Mouse (Mus musculus): ENCODE data around the gene Atg13. TPM values are rescaled to one million over a fixed set of nuclear protein-coding genes. Genes with fewer than 3 reads are reported as not detected.

The Atg13 gene
- polyA plus RNA-seq, 1 experiment: 26.0 TPM

GRCm38 (mm10) chr2:91659657-91660056, 50.7 kb downstream of the Atg13 start:
- no peak for TF ChIP-seq POLR2A (IDR thresholded peaks at IDR 0.05; ENCODE audit: low read depth, low read length)
- 95% methylated on average over 8 of the region's 8 CpGs for WGBS
- peaks cover 73% of the 10 kb centered on the region for H3K36me3 ChIP-seq (ENCODE audit: control insufficient read depth, insufficient read depth, low read length)

GRCm38 (mm10) chr2:91656774-91657173, 53.6 kb downstream of the Atg13 start:
- H3K4me1 ChIP-seq (ENCODE audit: control insufficient read depth, insufficient read depth, insufficient read length, low read length): peaks cover 28% of the 10 kb centered on the region
- no peak overlapping the region for H3K4me3 ChIP-seq (ENCODE audit: low read depth, low read length)
- H3K36me3 ChIP-seq (ENCODE audit: control insufficient read depth, insufficient read depth, low read length): peaks cover 68% of the 10 kb centered on the region
- 26% methylated on average over 8 of the region's 8 CpGs for WGBS
- H3K27me3 ChIP-seq (ENCODE audit: control insufficient read depth, insufficient read depth, low read length): no peaks in the 10 kb centered on the region
- no peak overlapping the region for H3K27ac ChIP-seq (ENCODE audit: insufficient read depth, low read depth, low read length)
- TF ChIP-seq CTCF (IDR thresholded peaks at IDR 0.05; ENCODE audit: extremely low read depth, insufficient read length, insufficient replicate concordance, low read depth, low read length) (peak; percentile 40; the same call in 1 of the 2 replicates), POLR2A (IDR thresholded peaks at IDR 0.05; ENCODE audit: low read depth, low read length) (no peak)

More at GRCm38 (mm10) chr2:91659657-91660056, 50.7 kb downstream of the Atg13 start:
- no peaks in the 10 kb centered on the region for H3K27me3 ChIP-seq (ENCODE audit: control insufficient read depth, insufficient read depth, low read length)
- no peak overlapping the region for H3K4me3 ChIP-seq (ENCODE audit: low read depth, low read length)
- no peak overlapping the region for H3K27ac ChIP-seq (ENCODE audit: insufficient read depth, low read depth, low read length)
- peaks cover 25% of the 10 kb centered on the region for H3K4me1 ChIP-seq (ENCODE audit: control insufficient read depth, insufficient read depth, insufficient read length, low read length)

GRCm38 (mm10) chr2:91655827-91656226, 54.5 kb downstream of the Atg13 start:
- 0 out of 2 replicates have a peak overlapping the region, but pooled peaks have one; percentile 11 for H3K27ac ChIP-seq (ENCODE audit: insufficient read depth, low read depth, low read length)
- peaks cover 28% of the 10 kb centered on the region for H3K4me1 ChIP-seq (ENCODE audit: control insufficient read depth, insufficient read depth, insufficient read length, low read length)
- no peak overlapping the region for H3K4me3 ChIP-seq (ENCODE audit: low read depth, low read length)
- no peaks in the 10 kb centered on the region for H3K27me3 ChIP-seq (ENCODE audit: control insufficient read depth, insufficient read depth, low read length)
- TF ChIP-seq POLR2A (IDR thresholded peaks at IDR 0.05; ENCODE audit: low read depth, low read length): no peak
- TF ChIP-seq CTCF (IDR thresholded peaks at IDR 0.05; ENCODE audit: extremely low read depth, insufficient read length, insufficient replicate concordance, low read depth, low read length): no peak
- peaks cover 59% of the 10 kb centered on the region for H3K36me3 ChIP-seq (ENCODE audit: control insufficient read depth, insufficient read depth, low read length)
- WGBS: 53% methylated on average over 6 of the region's 6 CpGs

- Histone ChIP-seq H3K36me3 (ENCODE audit: control insufficient read depth, insufficient read depth, low read length) (peaks cover 58% of the 10 kb centered on the region), H3K27ac (ENCODE audit: insufficient read depth, low read depth, low read length) (peak overlapping the region; percentile 41)
Observed at GRCm38 (mm10) chr2:91655388-91655787, 55.0 kb downstream of the Atg13 start.

GRCm38 (mm10) chr2:91652863-91653262, 57.5 kb downstream of the Atg13 start:
- Histone ChIP-seq H3K4me1 (ENCODE audit: control insufficient read depth, insufficient read depth, insufficient read length, low read length) (peaks cover 31% of the 10 kb centered on the region), H3K27me3 (ENCODE audit: control insufficient read depth, insufficient read depth, low read length) (no peaks in the 10 kb centered on the region), H3K36me3 (ENCODE audit: control insufficient read depth, insufficient read depth, low read length) (peaks cover 40% of the 10 kb centered on the region), H3K4me3 (ENCODE audit: low read depth, low read length) (no peak overlapping the region), H3K27ac (ENCODE audit: insufficient read depth, low read depth, low read length) (no peak overlapping the region)
- TF ChIP-seq POLR2A (IDR thresholded peaks at IDR 0.05; ENCODE audit: low read depth, low read length): no peak
- TF ChIP-seq CTCF (IDR thresholded peaks at IDR 0.05; ENCODE audit: extremely low read depth, insufficient read length, insufficient replicate concordance, low read depth, low read length): no peak
- WGBS: 73% methylated on average over 6 of the region's 6 CpGs

More at GRCm38 (mm10) chr2:91655388-91655787, 55.0 kb downstream of the Atg13 start:
- Histone ChIP-seq H3K27me3 (ENCODE audit: control insufficient read depth, insufficient read depth, low read length) (no peaks in the 10 kb centered on the region), H3K4me1 (ENCODE audit: control insufficient read depth, insufficient read depth, insufficient read length, low read length) (peaks cover 28% of the 10 kb centered on the region), H3K4me3 (ENCODE audit: low read depth, low read length) (no peak overlapping the region)
- 30% methylated on average over 5 of the region's 5 CpGs for WGBS
- no peak for TF ChIP-seq POLR2A (IDR thresholded peaks at IDR 0.05; ENCODE audit: low read depth, low read length)
- no peak for TF ChIP-seq CTCF (IDR thresholded peaks at IDR 0.05; ENCODE audit: extremely low read depth, insufficient read length, insufficient replicate concordance, low read depth, low read length)

- Histone ChIP-seq H3K36me3 (ENCODE audit: control insufficient read depth, insufficient read depth, low read length) (peaks cover 39% of the 10 kb centered on the region), H3K27me3 (ENCODE audit: control insufficient read depth, insufficient read depth, low read length) (no peaks in the 10 kb centered on the region), H3K4me1 (ENCODE audit: control insufficient read depth, insufficient read depth, insufficient read length, low read length) (peaks cover 26% of the 10 kb centered on the region), H3K27ac (ENCODE audit: insufficient read depth, low read depth, low read length) (no peak overlapping the region), H3K4me3 (ENCODE audit: low read depth, low read length) (0 out of 2 replicates have a peak overlapping the region, but pooled peaks have one; percentile 15)
- 66% methylated on average over 14 of the region's 14 CpGs for WGBS
- TF ChIP-seq POLR2A (IDR thresholded peaks at IDR 0.05; ENCODE audit: low read depth, low read length): no peak
- no peak for TF ChIP-seq CTCF (IDR thresholded peaks at IDR 0.05; ENCODE audit: extremely low read depth, insufficient read length, insufficient replicate concordance, low read depth, low read length)
Observed at GRCm38 (mm10) chr2:91651458-91652258, 58.7 kb downstream of the Atg13 start.

GRCm38 (mm10) chr2:91650360-91650995, 59.9 kb downstream of the Atg13 start:
- H3K27ac ChIP-seq (ENCODE audit: insufficient read depth, low read depth, low read length): peak overlapping the region; percentile 83
- 3% methylated on average over 16 of the region's 16 CpGs for WGBS
- no peaks in the 10 kb centered on the region for H3K27me3 ChIP-seq (ENCODE audit: control insufficient read depth, insufficient read depth, low read length)
- peak overlapping the region; percentile 78 for H3K4me3 ChIP-seq (ENCODE audit: low read depth, low read length)
- peaks cover 45% of the 10 kb centered on the region for H3K36me3 ChIP-seq (ENCODE audit: control insufficient read depth, insufficient read depth, low read length)
- H3K4me1 ChIP-seq (ENCODE audit: control insufficient read depth, insufficient read depth, insufficient read length, low read length): peaks cover 17% of the 10 kb centered on the region
- TF ChIP-seq CTCF (IDR thresholded peaks at IDR 0.05; ENCODE audit: extremely low read depth, insufficient read length, insufficient replicate concordance, low read depth, low read length) (no peak), POLR2A (IDR thresholded peaks at IDR 0.05; ENCODE audit: low read depth, low read length) (no peak)
